Mouse (Mus musculus): ENCODE results near the gene Susd1. TPM values are rescaled to one million over a fixed set of nuclear protein-coding genes. Genes with fewer than 3 reads are reported as not detected.

The Susd1 gene
- 1.3 and 1.4 TPM in 2 replicates for polyA plus RNA-seq (2014; fragmentation: Nextera tagmentation; extraction: Ambion mirVana)

GRCm38 (mm10) chr4:59437990-59438854 is at the start of gene Susd1:
Gene Susd1 (minus strand): TSS chr4:59438633.
- peak within 1 kb of the TSS; percentile 86 for H3K4me2 ChIP-seq (ENCODE audit: low read depth, low read length)
- WGBS = 1% methylated on average over 70 of the region's 75 CpGs
- peaks cover 8% of the 10 kb centered on the region for H3K27me3 ChIP-seq (ENCODE audit: control insufficient read depth, insufficient read depth, low read length)
- no peaks in the 10 kb centered on the region for H3K9me3 ChIP-seq (ENCODE audit: control insufficient read depth, low read length)
- H3K9ac ChIP-seq (replicated peaks; ENCODE audit: low read depth, low read length) = peak within 1 kb of the TSS; percentile 66
- no peak within 1 kb of the TSS for H3K27ac ChIP-seq (ENCODE audit: low read depth, low read length)
- H3K4me1 ChIP-seq (ENCODE audit: control insufficient read depth, insufficient read depth, low read length) = no peaks in the 10 kb centered on the region
- ATAC-seq (ENCODE audit: low read depth) = peak; percentile 93
- H3K4me3 ChIP-seq (ENCODE audit: low read depth, low read length) = peak within 1 kb of the TSS; percentile 59
- no peaks in the 10 kb centered on the region for H3K36me3 ChIP-seq (ENCODE audit: control insufficient read depth, insufficient read depth, low read length)

GRCm38 (mm10) chr4:59471306-59471705 is 32.9 kb upstream of the Susd1 start:
- no peak overlapping the region for H3K27ac ChIP-seq (ENCODE audit: low read depth, low read length)
- H3K4me3 ChIP-seq (ENCODE audit: low read depth, low read length) = no peak overlapping the region
- H3K36me3 ChIP-seq (ENCODE audit: control insufficient read depth, insufficient read depth, low read length) = no peaks in the 10 kb centered on the region
- H3K9me3 ChIP-seq (ENCODE audit: control insufficient read depth, low read length) = no peaks in the 10 kb centered on the region
- H3K27me3 ChIP-seq (ENCODE audit: control insufficient read depth, insufficient read depth, low read length) = no peaks in the 10 kb centered on the region
- no peak overlapping the region for H3K4me2 ChIP-seq (ENCODE audit: low read depth, low read length)
- H3K9ac ChIP-seq (replicated peaks; ENCODE audit: low read depth, low read length) = no peak overlapping the region
- no peak for ATAC-seq (ENCODE audit: low read depth)
- no peaks in the 10 kb centered on the region for H3K4me1 ChIP-seq (ENCODE audit: control insufficient read depth, insufficient read depth, low read length)

- H3K36me3 ChIP-seq (ENCODE audit: control insufficient read depth, insufficient read depth, low read length) = no peaks in the 10 kb centered on the region
- no peak for ATAC-seq (ENCODE audit: low read depth)
- no peaks in the 10 kb centered on the region for H3K9me3 ChIP-seq (ENCODE audit: control insufficient read depth, low read length)
- no peaks in the 10 kb centered on the region for H3K4me1 ChIP-seq (ENCODE audit: control insufficient read depth, insufficient read depth, low read length)
- no peak overlapping the region for H3K4me3 ChIP-seq (ENCODE audit: low read depth, low read length)
- H3K27me3 ChIP-seq (ENCODE audit: control insufficient read depth, insufficient read depth, low read length) = no peaks in the 10 kb centered on the region
- H3K4me2 ChIP-seq (ENCODE audit: low read depth, low read length) = no peak overlapping the region
- 84% methylated on average over 2 of the region's 2 CpGs for WGBS
- H3K9ac ChIP-seq (replicated peaks; ENCODE audit: low read depth, low read length) = no peak overlapping the region
- H3K27ac ChIP-seq (ENCODE audit: low read depth, low read length) = no peak overlapping the region
These were observed 27.0 kb upstream of the Susd1 start for GRCm38 (mm10) chr4:59465449-59465848.

- H3K4me1 ChIP-seq (ENCODE audit: control insufficient read depth, insufficient read depth, low read length) = no peaks in the 10 kb centered on the region
- WGBS = 88% methylated on average over 6 of the region's 6 CpGs
- H3K27ac ChIP-seq (ENCODE audit: low read depth, low read length) = no peak overlapping the region
- H3K9ac ChIP-seq (replicated peaks; ENCODE audit: low read depth, low read length) = no peak overlapping the region
- no peaks in the 10 kb centered on the region for H3K27me3 ChIP-seq (ENCODE audit: control insufficient read depth, insufficient read depth, low read length)
- ATAC-seq (ENCODE audit: low read depth) = no peak
- H3K4me2 ChIP-seq (ENCODE audit: low read depth, low read length) = no peak overlapping the region
- no peaks in the 10 kb centered on the region for H3K9me3 ChIP-seq (ENCODE audit: control insufficient read depth, low read length)
- H3K36me3 ChIP-seq (ENCODE audit: control insufficient read depth, insufficient read depth, low read length) = no peaks in the 10 kb centered on the region
- H3K4me3 ChIP-seq (ENCODE audit: low read depth, low read length) = no peak overlapping the region
These were observed 26.2 kb upstream of the Susd1 start for GRCm38 (mm10) chr4:59464661-59465060.

- Histone ChIP-seq H3K4me3 (ENCODE audit: low read depth, low read length) (no peak overlapping the region), H3K4me2 (ENCODE audit: low read depth, low read length) (no peak overlapping the region), H3K27me3 (ENCODE audit: control insufficient read depth, insufficient read depth, low read length) (no peaks in the 10 kb centered on the region), H3K4me1 (ENCODE audit: control insufficient read depth, insufficient read depth, low read length) (no peaks in the 10 kb centered on the region), H3K36me3 (ENCODE audit: control insufficient read depth, insufficient read depth, low read length) (no peaks in the 10 kb centered on the region), H3K27ac (ENCODE audit: low read depth, low read length) (no peak overlapping the region), H3K9me3 (ENCODE audit: control insufficient read depth, low read length) (no peaks in the 10 kb centered on the region), H3K9ac (replicated peaks; ENCODE audit: low read depth, low read length) (no peak overlapping the region)
- ATAC-seq (ENCODE audit: low read depth) = no peak
- 80% methylated on average over 6 of the region's 6 CpGs for WGBS
These were observed 24.1 kb upstream of the Susd1 start for GRCm38 (mm10) chr4:59462494-59462893.

- Histone ChIP-seq H3K27ac (ENCODE audit: low read depth, low read length) (no peak overlapping the region), H3K27me3 (ENCODE audit: control insufficient read depth, insufficient read depth, low read length) (no peaks in the 10 kb centered on the region), H3K36me3 (ENCODE audit: control insufficient read depth, insufficient read depth, low read length) (no peaks in the 10 kb centered on the region), H3K4me2 (ENCODE audit: low read depth, low read length) (no peak overlapping the region), H3K9me3 (ENCODE audit: control insufficient read depth, low read length) (no peaks in the 10 kb centered on the region), H3K9ac (replicated peaks; ENCODE audit: low read depth, low read length) (no peak overlapping the region), H3K4me3 (ENCODE audit: low read depth, low read length) (no peak overlapping the region), H3K4me1 (ENCODE audit: control insufficient read depth, insufficient read depth, low read length) (no peaks in the 10 kb centered on the region)
- no peak for ATAC-seq (ENCODE audit: low read depth)
- 88% methylated on average over 11 of the region's 11 CpGs for WGBS
These were observed 22.8 kb upstream of the Susd1 start for GRCm38 (mm10) chr4:59461116-59461727.

GRCm38 (mm10) chr4:59459216-59459955 is 21.0 kb upstream of the Susd1 start:
- Histone ChIP-seq H3K4me3 (ENCODE audit: low read depth, low read length) (no peak overlapping the region), H3K9me3 (ENCODE audit: control insufficient read depth, low read length) (no peaks in the 10 kb centered on the region), H3K9ac (replicated peaks; ENCODE audit: low read depth, low read length) (no peak overlapping the region), H3K36me3 (ENCODE audit: control insufficient read depth, insufficient read depth, low read length) (no peaks in the 10 kb centered on the region), H3K4me2 (ENCODE audit: low read depth, low read length) (no peak overlapping the region), H3K4me1 (ENCODE audit: control insufficient read depth, insufficient read depth, low read length) (no peaks in the 10 kb centered on the region), H3K27me3 (ENCODE audit: control insufficient read depth, insufficient read depth, low read length) (no peaks in the 10 kb centered on the region), H3K27ac (ENCODE audit: low read depth, low read length) (no peak overlapping the region)
- no peak for ATAC-seq (ENCODE audit: low read depth)
- WGBS = 74% methylated on average over 13 of the region's 13 CpGs

- no peak for ATAC-seq (ENCODE audit: low read depth)
- H3K27ac ChIP-seq (ENCODE audit: low read depth, low read length) = no peak overlapping the region
- H3K9ac ChIP-seq (replicated peaks; ENCODE audit: low read depth, low read length) = no peak overlapping the region
- no peaks in the 10 kb centered on the region for H3K27me3 ChIP-seq (ENCODE audit: control insufficient read depth, insufficient read depth, low read length)
- no peaks in the 10 kb centered on the region for H3K36me3 ChIP-seq (ENCODE audit: control insufficient read depth, insufficient read depth, low read length)
- H3K4me2 ChIP-seq (ENCODE audit: low read depth, low read length) = no peak overlapping the region
- no peaks in the 10 kb centered on the region for H3K4me1 ChIP-seq (ENCODE audit: control insufficient read depth, insufficient read depth, low read length)
- WGBS = 58% methylated on average over 9 of the region's 9 CpGs
- H3K4me3 ChIP-seq (ENCODE audit: low read depth, low read length) = no peak overlapping the region
- H3K9me3 ChIP-seq (ENCODE audit: control insufficient read depth, low read length) = no peaks in the 10 kb centered on the region
These were observed 19.5 kb upstream of the Susd1 start for GRCm38 (mm10) chr4:59457941-59458340.

GRCm38 (mm10) chr4:59457091-59457490 is 18.7 kb upstream of the Susd1 start:
- no peaks in the 10 kb centered on the region for H3K9me3 ChIP-seq (ENCODE audit: control insufficient read depth, low read length)
- 94% methylated on average over 5 of the region's 5 CpGs for WGBS
- no peak overlapping the region for H3K9ac ChIP-seq (replicated peaks; ENCODE audit: low read depth, low read length)
- no peak overlapping the region for H3K4me3 ChIP-seq (ENCODE audit: low read depth, low read length)
- H3K36me3 ChIP-seq (ENCODE audit: control insufficient read depth, insufficient read depth, low read length) = no peaks in the 10 kb centered on the region
- H3K4me1 ChIP-seq (ENCODE audit: control insufficient read depth, insufficient read depth, low read length) = no peaks in the 10 kb centered on the region
- H3K27me3 ChIP-seq (ENCODE audit: control insufficient read depth, insufficient read depth, low read length) = no peaks in the 10 kb centered on the region
- no peak overlapping the region for H3K4me2 ChIP-seq (ENCODE audit: low read depth, low read length)
- no peak overlapping the region for H3K27ac ChIP-seq (ENCODE audit: low read depth, low read length)
- no peak for ATAC-seq (ENCODE audit: low read depth)

Measured in neural tube, embryonic 14.5 days (tissue).